In genomic region chr17:81133227-81133626, GRCm38 (mm10) we compare ENCODE assay signal across 8 mouse cellular contexts.
A peak's percentile ranks its signal among the peaks of the same experiment; 100 is the strongest.
DNase-seq lines count a peak whose midpoint lies in the region.
"Had no signal": no experiment of that assay in that cellular context is flagged by ENCODE, and none has a peak within 500 bp of the region (broad histone marks: within the 10 kb centered on the region; RNA-seq: fewer than 3 reads in every experiment).

No protein-coding gene starts in this region.

- peak; percentile 18 for DNase-seq in layer of hippocampus, adult 11-12 months (ENCODE audit: low spot score)
- DNase-seq in layer of hippocampus, adult 9-10 months (ENCODE audit: low spot score), result no peak
- DNase-seq in NIH3T3 (ENCODE audit: low read depth), result peak; percentile 11
- peak; percentile 58 to 63 for DNase-seq in cerebellum, adult 18-20 months
- peak; percentile 59 to 65 for DNase-seq in layer of hippocampus, postnatal 10 days (ENCODE audit: low spot score in 2 of 2)
- no peak for DNase-seq in T-cell, adult 2 months (ENCODE audit: low spot score)
- DNase-seq in kidney, adult 8-10 months, result no peak
- DNase-seq: liver, embryonic 13.5 days had no signal

Comparison
In these comparisons a context has a peak if more than half of its experiments do, and no peak if none do; other contexts are left out.
1. DNase-seq: peak in layer of hippocampus, adult 11-12 months (single experiment), NIH3T3 (single experiment), cerebellum, adult 18-20 months (2 of 2) and layer of hippocampus, postnatal 10 days (2 of 2); none in layer of hippocampus, adult 9-10 months (single experiment), T-cell, adult 2 months (single experiment) and kidney, adult 8-10 months (0 of 2).